Mouse (Mus musculus): ENCODE data around the gene Tmem270. TPM values are rescaled to one million over a fixed set of nuclear protein-coding genes. Genes with fewer than 3 reads are reported as not detected.

Tmem270 gene
- total and polyA plus RNA-seq, 2 experiments from 2014 or later: 0.19 TPM; not detected in 1

DNA sequence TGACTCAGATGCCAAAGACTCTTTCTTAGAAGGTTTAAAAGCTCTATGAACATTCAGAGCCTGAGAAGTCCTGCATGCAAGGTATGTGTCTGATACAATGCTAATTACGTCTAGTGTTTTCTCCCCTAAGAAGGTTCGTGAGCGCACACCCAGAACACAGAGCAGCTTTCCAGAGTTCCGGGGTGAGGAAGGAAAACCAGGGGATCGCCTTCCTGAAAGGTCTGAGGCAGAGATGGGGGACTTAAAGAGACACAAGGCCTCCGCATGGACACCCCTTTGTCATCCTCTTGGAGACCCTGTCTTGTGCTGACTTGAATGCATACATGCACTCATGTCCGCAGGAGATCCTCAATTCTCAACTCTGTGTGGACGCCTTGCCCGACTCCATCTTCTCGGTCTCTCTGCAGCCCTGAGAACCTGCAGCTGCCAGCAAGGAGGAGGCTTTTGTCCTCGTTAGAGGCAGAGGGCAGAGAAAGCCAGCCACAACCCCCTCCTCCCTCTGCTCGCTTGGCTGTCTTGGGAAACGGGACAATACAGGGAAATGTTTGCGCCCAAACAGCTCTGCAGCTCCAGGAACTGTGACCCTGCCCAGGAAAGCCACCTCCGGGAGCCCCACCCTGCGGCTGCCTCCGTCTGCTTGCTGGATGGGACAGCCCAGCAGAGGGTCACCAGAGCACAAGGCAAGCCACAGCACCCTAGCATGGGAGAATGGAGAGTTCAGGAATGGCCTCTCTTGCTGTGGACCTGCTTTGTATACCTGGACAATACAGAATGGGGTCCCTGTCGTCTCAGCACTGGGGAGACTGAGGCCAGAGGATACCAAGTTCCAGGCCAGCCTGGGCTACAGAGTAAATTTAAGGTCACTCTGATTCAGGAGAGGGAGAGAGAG lies 18.8 kb downstream of the Tmem270 start:
- ATAC-seq (ENCODE audit: low FRiP score) (no peak), DNase-seq (ENCODE audit: low spot score) (no peak)
- H3K27ac ChIP-seq (ENCODE audit: low read depth, low read length): no peak overlapping the region
- no peak overlapping the region for H3K9ac ChIP-seq (replicated peaks; ENCODE audit: low read length, poor library complexity, severe bottlenecking)
- H3K27me3 ChIP-seq (ENCODE audit: insufficient read depth, low read length): no peaks in the 10 kb centered on the region
- 53% methylated on average over 18 of the region's 18 CpGs for WGBS
- H3K4me1 ChIP-seq (ENCODE audit: insufficient read depth, low read length): no peaks in the 10 kb centered on the region
- H3K4me3 ChIP-seq (ENCODE audit: low read depth, low read length): no peak overlapping the region
- no peaks in the 10 kb centered on the region for H3K9me3 ChIP-seq (ENCODE audit: low read length)
- TF ChIP-seq CTCF (IDR thresholded peaks at IDR 0.05): no peak
- H3K4me2 ChIP-seq (ENCODE audit: low read depth, low read length, poor library complexity, severe bottlenecking): no peak overlapping the region
- no peaks in the 10 kb centered on the region for H3K36me3 ChIP-seq (ENCODE audit: insufficient read depth, low read length)

DNA sequence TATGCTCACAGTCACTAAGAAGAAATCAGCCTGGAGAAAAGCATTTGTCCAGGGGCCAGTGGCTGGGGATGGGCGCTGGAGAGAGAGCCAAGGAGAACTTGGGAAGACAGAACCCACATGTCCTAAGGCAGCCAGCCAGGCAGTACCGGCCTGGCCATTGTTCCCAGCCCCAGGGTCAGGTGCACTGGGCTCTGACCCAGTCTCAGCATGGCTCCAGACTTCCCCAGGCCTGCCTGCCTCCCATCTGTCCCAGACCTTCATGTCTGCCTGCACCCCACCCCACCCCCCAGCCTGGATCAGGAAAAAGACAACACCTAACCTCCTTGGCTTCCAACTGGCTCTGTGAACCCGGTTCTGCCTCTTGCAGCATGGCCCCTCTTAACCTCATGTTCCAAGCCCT lies 23.5 kb downstream of the Tmem270 start:
- Histone ChIP-seq H3K36me3 (ENCODE audit: insufficient read depth, low read length) (no peaks in the 10 kb centered on the region), H3K27me3 (ENCODE audit: insufficient read depth, low read length) (no peaks in the 10 kb centered on the region), H3K4me3 (ENCODE audit: low read depth, low read length) (no peak overlapping the region), H3K9ac (replicated peaks; ENCODE audit: low read length, poor library complexity, severe bottlenecking) (no peak overlapping the region), H3K4me2 (ENCODE audit: low read depth, low read length, poor library complexity, severe bottlenecking) (no peak overlapping the region), H3K9me3 (ENCODE audit: low read length) (peaks cover 4% of the 10 kb centered on the region; the same call in 1 of the 2 replicates), H3K4me1 (ENCODE audit: insufficient read depth, low read length) (no peaks in the 10 kb centered on the region), H3K27ac (ENCODE audit: low read depth, low read length) (no peak overlapping the region)
- no peak for TF ChIP-seq CTCF (IDR thresholded peaks at IDR 0.05)
- DNase-seq (ENCODE audit: low spot score) (peak; percentile 18), ATAC-seq (ENCODE audit: low FRiP score) (no peak)
- 54% methylated on average over 3 of the region's 3 CpGs for WGBS

GRCm38 (mm10) chr5:134876801-134877200 lies 29.7 kb downstream of the Tmem270 start:
- H3K4me3 ChIP-seq (ENCODE audit: low read depth, low read length): no peak overlapping the region
- no peak for TF ChIP-seq CTCF (IDR thresholded peaks at IDR 0.05)
- H3K9ac ChIP-seq (replicated peaks; ENCODE audit: low read length, poor library complexity, severe bottlenecking): no peak overlapping the region
- H3K4me1 ChIP-seq (ENCODE audit: insufficient read depth, low read length): no peaks in the 10 kb centered on the region
- ATAC-seq (ENCODE audit: low FRiP score) (no peak), DNase-seq (ENCODE audit: low spot score) (no peak)
- peaks cover 4% of the 10 kb centered on the region; the same call in 1 of the 2 replicates for H3K9me3 ChIP-seq (ENCODE audit: low read length)
- no peak overlapping the region for H3K4me2 ChIP-seq (ENCODE audit: low read depth, low read length, poor library complexity, severe bottlenecking)
- no peaks in the 10 kb centered on the region for H3K36me3 ChIP-seq (ENCODE audit: insufficient read depth, low read length)
- no peak overlapping the region for H3K27ac ChIP-seq (ENCODE audit: low read depth, low read length)
- WGBS: 84% methylated on average over 10 of the region's 10 CpGs
- no peaks in the 10 kb centered on the region for H3K27me3 ChIP-seq (ENCODE audit: insufficient read depth, low read length)

GRCm38 (mm10) chr5:134875245-134875644 lies 31.3 kb downstream of the Tmem270 start:
- H3K4me1 ChIP-seq (ENCODE audit: insufficient read depth, low read length): no peaks in the 10 kb centered on the region

DNA sequence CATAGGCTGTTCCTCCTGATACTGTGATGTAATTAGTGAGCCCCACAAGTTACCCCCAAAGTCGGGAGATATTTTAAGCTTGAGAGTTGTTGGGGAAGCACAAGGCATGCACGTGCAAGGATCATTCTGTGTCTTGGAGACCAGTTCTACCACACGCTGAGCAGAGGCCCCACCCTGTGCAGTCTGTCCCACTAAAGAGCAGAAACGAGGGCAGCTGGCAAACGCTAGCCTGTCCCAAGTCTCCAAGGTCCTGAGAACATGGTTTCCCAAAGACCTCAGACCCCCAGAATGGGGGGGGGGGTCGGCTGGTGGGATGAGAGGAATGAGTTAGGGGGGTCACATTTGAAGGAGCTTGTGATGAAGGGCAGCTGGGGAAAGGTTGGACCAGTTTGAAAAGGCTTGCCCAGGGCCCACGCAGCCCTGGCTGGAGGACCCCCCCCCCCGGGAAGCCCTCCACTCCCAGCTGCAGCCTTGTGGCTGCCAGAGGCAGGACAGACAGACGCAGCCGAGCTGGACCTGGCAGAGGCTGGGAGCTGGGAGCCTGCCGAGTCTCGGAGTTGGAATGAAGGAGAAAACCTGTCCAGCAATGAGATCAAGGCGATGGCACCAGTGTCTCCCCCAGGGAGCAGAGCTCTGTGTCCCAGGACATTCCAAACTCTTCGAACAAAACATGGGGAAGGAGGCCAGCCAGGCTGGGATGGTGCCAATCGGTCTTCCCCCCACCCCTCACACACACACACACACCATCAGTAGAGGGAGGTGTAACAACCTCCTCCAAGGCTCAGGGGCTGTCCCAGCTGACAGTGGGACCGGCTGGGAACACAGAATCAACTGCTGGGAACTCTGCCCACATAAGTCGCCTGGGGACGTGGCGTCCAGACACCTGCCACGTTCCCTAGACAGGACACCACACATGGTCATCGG lies 32.3 kb downstream of the Tmem270 start:
- Histone ChIP-seq H3K36me3 (ENCODE audit: insufficient read depth, low read length) (no peaks in the 10 kb centered on the region), H3K4me3 (ENCODE audit: low read depth, low read length) (no peak overlapping the region), H3K9me3 (ENCODE audit: low read length) (no peaks in the 10 kb centered on the region), H3K4me1 (ENCODE audit: insufficient read depth, low read length) (no peaks in the 10 kb centered on the region), H3K9ac (replicated peaks; ENCODE audit: low read length, poor library complexity, severe bottlenecking) (no peak overlapping the region), H3K4me2 (ENCODE audit: low read depth, low read length, poor library complexity, severe bottlenecking) (no peak overlapping the region), H3K27ac (ENCODE audit: low read depth, low read length) (no peak overlapping the region), H3K27me3 (ENCODE audit: insufficient read depth, low read length) (no peaks in the 10 kb centered on the region)
- DNase-seq (ENCODE audit: low spot score) (peak; percentile 87), ATAC-seq (ENCODE audit: low FRiP score) (peak; percentile 56)
- no peak for TF ChIP-seq CTCF (IDR thresholded peaks at IDR 0.05)
- WGBS: 58% methylated on average over 21 of the region's 21 CpGs

More at GRCm38 (mm10) chr5:134875245-134875644, 31.3 kb downstream of the Tmem270 start:
- Histone ChIP-seq H3K4me3 (ENCODE audit: low read depth, low read length) (no peak overlapping the region), H3K27ac (ENCODE audit: low read depth, low read length) (no peak overlapping the region), H3K9me3 (ENCODE audit: low read length) (no peaks in the 10 kb centered on the region), H3K36me3 (ENCODE audit: insufficient read depth, low read length) (no peaks in the 10 kb centered on the region), H3K9ac (replicated peaks; ENCODE audit: low read length, poor library complexity, severe bottlenecking) (no peak overlapping the region), H3K4me2 (ENCODE audit: low read depth, low read length, poor library complexity, severe bottlenecking) (no peak overlapping the region), H3K27me3 (ENCODE audit: insufficient read depth, low read length) (no peaks in the 10 kb centered on the region)
- ATAC-seq (ENCODE audit: low FRiP score) (no peak), DNase-seq (ENCODE audit: low spot score) (no peak)
- no peak for TF ChIP-seq CTCF (IDR thresholded peaks at IDR 0.05)
- WGBS: 90% methylated on average over 5 of the region's 5 CpGs

Measured in midbrain, postnatal 0 days (tissue).